Mouse (Mus musculus) heart, postnatal 0 days (tissue): Measurements from ENCODE around the gene Acot7. TPM values are rescaled to one million over a fixed set of nuclear protein-coding genes. Genes with fewer than 3 reads are reported as not detected.
A peak's percentile ranks its signal among the peaks of the same experiment; 100 is the strongest.

Source experiments
- ATAC-seq: fragments of 200-750 bp; cut with Nextera tagmentation; 2 replicates; pipeline ENCODE4 v1.8.0; 2017; ENCODE audit warnings: low read depth, moderate number of reproducible peaks, moderate library complexity; ENCODE audit not compliant: insufficient read depth
- DNase-seq: peaks from one replicate; pipeline ENCODE4 v3.0.0-alpha.2; 2016; ENCODE audit warnings: low spot score
- H3K27ac ChIP-seq: fragments of 300-500 bp; sonication (generic); 2 replicates; pipeline ENCODE4 v1.5.1; 2014; ENCODE audit warnings: low read depth, mild to moderate bottlenecking
- H3K27me3 ChIP-seq: fragments of 300-500 bp; sonication (generic); 2 replicates; pipeline ENCODE4 v1.6.1; 2014; ENCODE audit warnings: low read length, mixed read lengths; ENCODE audit not compliant: control insufficient read depth, insufficient read depth
- H3K36me3 ChIP-seq: fragments of 300-500 bp; sonication (generic); replicated peaks from 2 replicates; pipeline ENCODE4 v1.6.1; 2014; ENCODE audit warnings: low read length, mixed read lengths; ENCODE audit not compliant: control insufficient read depth, insufficient read depth
- H3K4me1 ChIP-seq: fragments of 300-500 bp; sonication (generic); 2 replicates; pipeline ENCODE4 v1.6.1; 2014; ENCODE audit warnings: antibody characterized with exemption; ENCODE audit not compliant: control insufficient read depth, insufficient read depth
- H3K4me2 ChIP-seq: fragments of 300-500 bp; sonication (generic); 2 replicates; pipeline ENCODE4 v1.6.1; 2014; ENCODE audit warnings: low read depth, mild to moderate bottlenecking, low read length, moderate library complexity
- H3K4me3 ChIP-seq: fragments of 300-500 bp; sonication (generic); 2 replicates; pipeline ENCODE4 v1.5.1; 2014; ENCODE audit warnings: low read depth, low read length
- H3K9ac ChIP-seq: fragments of 300-500 bp; sonication (generic); replicated peaks from 2 replicates; pipeline ENCODE4 v1.6.1; 2014; ENCODE audit warnings: low read depth, low read length, mixed read lengths
- H3K9me3 ChIP-seq: fragments of 300-500 bp; sonication (generic); replicated peaks from 2 replicates; pipeline ENCODE4 v1.6.1; 2016; ENCODE audit warnings: low read length; ENCODE audit not compliant: control insufficient read depth
- CTCF ChIP-seq: IDR thresholded peaks from 2 replicates; pipeline ENCODE4 v1.5.1; 2016; ENCODE audit warnings: antibody characterized with exemption, control low read depth, low read depth
- EP300 ChIP-seq: IDR thresholded peaks from 2 replicates; pipeline ENCODE4 v1.6.1; 2016; ENCODE audit warnings: antibody characterized with exemption, low read depth
- WGBS: fragments of 180-500 bp; shearing (Covaris S2); extraction: QIAGEN DNeasy Blood & Tissue Kit; methylation state at CpG from one replicate; pipeline ENCODE4 v1.1.7; 2014; 5-methylcytosine and 5-hydroxymethylcytosine counted together
- polyA plus RNA-seq: library from polyadenylated mRNA; unstranded; fragments of >200 nt; fragmentation: Nextera tagmentation; extraction: Ambion mirVana; gene quantifications from 2 replicates; pipeline ENCODE4 v1.2.1, GENCODE M21; 2015
- total RNA-seq: library from RNA; depleted of rRNA; stranded (reverse); fragments of >200 nt; gene quantifications from 2 replicates; pipeline ENCODE4 v1.2.3, GENCODE M21; 2014; ENCODE audit warnings: low replicate concordance

Gene Acot7
- total and polyA plus RNA-seq, 2 experiments from 2014 or later, result 39.5 to 68.8 TPM

DNA sequence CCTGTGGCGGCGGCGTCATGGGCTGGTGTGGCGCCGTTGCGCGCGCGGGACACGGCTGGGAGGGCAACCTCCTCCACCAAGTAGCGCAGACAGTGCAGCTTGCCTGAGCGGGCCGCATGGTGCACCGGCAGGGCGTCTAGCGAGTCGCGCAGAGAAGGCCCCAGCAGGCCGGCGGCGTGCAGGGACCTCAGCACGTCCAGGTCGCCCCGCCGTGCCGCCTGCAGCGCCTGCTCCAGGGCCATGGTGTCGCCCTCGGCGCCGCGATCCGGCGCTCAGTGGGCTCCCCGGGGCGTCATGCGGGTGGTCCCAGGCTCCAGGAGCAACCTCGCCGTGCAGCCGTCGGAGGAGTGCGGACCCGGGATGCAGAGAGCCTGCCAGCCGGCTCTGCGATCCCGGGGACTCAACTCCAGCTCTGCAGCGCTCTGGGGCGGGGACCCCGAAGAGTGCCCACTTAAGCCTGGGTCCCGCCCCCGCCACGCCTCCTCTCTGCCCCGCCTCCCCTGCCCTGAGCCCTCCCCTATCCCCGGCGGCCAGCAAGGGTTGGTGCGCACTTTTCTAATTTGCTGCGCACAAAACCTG is 25.9 kb upstream of the Acot7 start, which contains the start of gene Espn:
TSS of gene Espn (minus strand) at position 406 of the 579 bp plus-strand sequence.
- DNase-seq, result peak; percentile 26
- Histone ChIP-seq H3K4me3 (peak within 1 kb of the TSS; percentile 43), H3K4me1 (peaks cover 5% of the 10 kb centered on the region; the same call in 1 of the 2 replicates), H3K27ac (no peak within 1 kb of the TSS), H3K9me3 (no peaks in the 10 kb centered on the region), H3K27me3 (peaks cover 49% of the 10 kb centered on the region), H3K4me2 (peak within 1 kb of the TSS; percentile 58), H3K36me3 (no peaks in the 10 kb centered on the region), H3K9ac (no peak within 1 kb of the TSS)
- TF ChIP-seq CTCF (no peak), EP300 (no peak)
- 2% methylated on average over 49 of the region's 57 CpGs for WGBS
- ATAC-seq, result peak; percentile 81

DNA sequence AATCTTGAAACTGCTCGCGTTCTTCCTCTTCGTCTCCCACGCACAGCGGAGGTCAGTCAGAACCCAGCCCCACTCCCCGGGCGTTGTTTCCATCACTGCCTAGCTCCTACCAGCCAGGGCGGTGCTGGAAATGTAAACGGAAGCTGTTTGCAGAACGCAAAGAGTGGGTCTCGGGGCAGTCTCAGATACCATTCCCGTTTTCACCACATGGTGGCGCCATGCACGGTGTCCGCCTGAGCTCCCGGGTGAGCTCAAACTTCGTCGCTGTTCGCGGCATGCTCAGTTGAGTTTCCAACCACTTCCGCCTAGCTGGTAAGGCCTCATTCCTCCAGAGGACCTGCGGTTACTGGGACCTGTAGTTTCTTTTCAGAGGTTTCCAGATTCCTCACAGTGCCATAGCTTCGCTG is 24.2 kb upstream of the Acot7 start:
- H3K36me3 ChIP-seq, result no peaks in the 10 kb centered on the region
- H3K27me3 ChIP-seq, result peaks cover 59% of the 10 kb centered on the region
- TF ChIP-seq CTCF, result peak; percentile 73
- no peak for TF ChIP-seq EP300
- H3K4me1 ChIP-seq, result peaks cover 5% of the 10 kb centered on the region; the same call in 1 of the 2 replicates
- no peak overlapping the region for H3K9ac ChIP-seq
- WGBS, result 2% methylated on average over 23 of the region's 23 CpGs
- peak overlapping the region; percentile 53 for H3K4me2 ChIP-seq
- peak overlapping the region; percentile 32 for H3K4me3 ChIP-seq
- ATAC-seq, result peak; percentile 59
- DNase-seq, result peak; percentile 77
- no peaks in the 10 kb centered on the region for H3K9me3 ChIP-seq
- H3K27ac ChIP-seq, result no peak overlapping the region

DNA sequence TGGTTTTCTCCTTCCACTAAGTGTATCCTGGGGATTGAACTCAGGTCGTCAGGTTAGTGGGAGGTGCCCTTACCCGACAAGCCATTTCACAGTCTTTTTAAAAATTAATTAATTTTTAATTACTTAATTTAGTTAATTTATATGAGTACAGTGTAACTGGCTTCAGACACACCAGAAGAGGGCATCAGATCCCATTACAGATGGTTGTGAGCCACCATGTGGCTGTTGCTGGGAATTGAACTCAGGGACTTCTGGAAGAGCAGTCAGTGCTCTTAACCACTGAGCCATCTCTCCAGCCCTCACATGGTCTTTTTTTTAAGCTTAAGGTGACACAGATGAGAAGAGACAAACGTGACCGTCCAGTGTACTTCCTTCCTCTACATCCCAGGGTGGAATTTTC is 22.9 kb upstream of the Acot7 start:
- no peak overlapping the region for H3K4me3 ChIP-seq
- peaks cover 72% of the 10 kb centered on the region for H3K27me3 ChIP-seq
- H3K9ac ChIP-seq, result no peak overlapping the region
- ATAC-seq (no peak), DNase-seq (no peak)
- 45% methylated on average over 4 of the region's 4 CpGs for WGBS
- TF ChIP-seq EP300 (no peak), CTCF (no peak)
- no peaks in the 10 kb centered on the region for H3K9me3 ChIP-seq
- H3K4me1 ChIP-seq, result peaks cover 5% of the 10 kb centered on the region; the same call in 1 of the 2 replicates
- H3K4me2 ChIP-seq, result no peak overlapping the region
- no peaks in the 10 kb centered on the region for H3K36me3 ChIP-seq
- H3K27ac ChIP-seq, result no peak overlapping the region

DNA sequence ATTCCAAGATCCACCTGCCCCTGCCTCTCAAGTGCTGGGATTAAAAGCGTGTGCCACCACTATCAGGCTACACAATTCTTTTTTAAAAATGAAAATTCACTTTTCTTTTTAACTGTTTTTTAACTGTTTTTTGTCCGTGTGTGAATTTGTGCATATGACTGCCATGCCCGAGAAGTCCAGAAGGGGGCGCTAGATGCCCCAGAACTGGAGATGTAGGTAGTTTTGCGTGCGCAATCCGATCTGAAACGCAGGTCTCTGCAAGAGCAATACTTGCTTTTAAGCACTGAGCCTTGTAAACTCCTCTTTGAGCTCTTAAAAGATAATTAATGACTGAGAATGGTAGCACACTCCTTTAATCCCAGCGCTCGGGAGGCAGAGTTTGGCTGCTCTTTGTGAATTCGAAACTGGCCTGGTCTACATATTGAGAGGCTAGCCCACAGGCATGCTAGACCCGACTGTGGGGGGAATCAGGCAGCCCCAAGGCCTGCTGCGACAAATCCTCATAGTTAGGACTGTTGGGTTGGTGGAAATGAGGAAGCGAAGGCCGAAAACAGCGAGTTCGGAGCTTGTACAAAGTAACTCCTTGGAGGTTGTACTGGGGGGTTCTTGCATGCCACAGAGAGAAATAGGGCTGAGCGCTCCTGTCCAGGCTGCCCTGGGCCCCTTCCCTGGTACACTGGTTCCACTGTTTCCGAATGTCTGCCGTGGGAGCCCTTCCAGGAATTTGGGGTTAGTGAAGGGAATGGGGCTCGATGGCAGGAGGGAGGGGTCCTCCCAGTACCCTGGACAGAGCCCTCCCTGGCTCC is 20.0 kb upstream of the Acot7 start:
- no peak overlapping the region for H3K27ac ChIP-seq
- no peaks in the 10 kb centered on the region for H3K9me3 ChIP-seq
- no peak overlapping the region for H3K9ac ChIP-seq
- peak overlapping the region; percentile 39 for H3K4me3 ChIP-seq
- WGBS, result 18% methylated on average over 21 of the region's 21 CpGs
- peak overlapping the region; percentile 55 for H3K4me2 ChIP-seq
- peaks cover 68% of the 10 kb centered on the region for H3K27me3 ChIP-seq
- H3K4me1 ChIP-seq, result peaks cover 5% of the 10 kb centered on the region; the same call in 1 of the 2 replicates
- DNase-seq (no peak), ATAC-seq (no peak)
- H3K36me3 ChIP-seq, result no peaks in the 10 kb centered on the region
- no peak for TF ChIP-seq EP300
- TF ChIP-seq CTCF, result peak; percentile 54

DNA sequence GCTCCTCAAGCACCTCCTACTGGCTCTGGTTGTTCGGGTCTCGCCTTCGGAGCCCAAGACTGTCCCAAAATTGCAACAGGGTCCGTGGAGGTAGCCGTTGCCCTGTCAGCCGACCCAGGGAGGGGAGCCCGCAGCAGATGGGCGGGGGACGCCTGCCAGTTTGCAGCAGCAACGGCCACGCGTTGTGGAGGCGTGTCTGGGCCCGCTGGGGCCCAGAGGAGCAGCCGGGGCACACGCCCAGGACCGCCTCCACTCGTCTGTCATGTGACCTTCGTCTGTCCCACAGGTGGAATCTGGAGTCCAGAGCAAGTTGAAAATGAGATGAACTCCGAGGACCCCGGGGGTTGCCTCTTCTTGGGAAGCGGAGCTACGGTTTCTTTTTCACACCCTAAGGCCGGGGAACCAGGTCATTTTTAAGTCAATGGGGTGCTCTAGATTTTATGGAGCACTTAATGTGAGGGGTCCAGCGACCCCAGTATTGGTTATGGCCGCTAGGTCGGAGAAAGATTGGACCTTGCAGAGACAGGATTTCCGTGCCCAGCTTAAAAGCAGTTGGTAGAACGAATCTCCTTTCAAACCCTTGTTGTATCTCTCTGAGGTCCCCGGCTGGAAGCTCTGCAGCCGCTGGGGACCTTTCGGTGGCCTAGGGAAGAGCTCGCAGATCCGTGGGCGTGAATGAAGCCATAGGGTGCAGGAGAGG is 19.2 kb upstream of the Acot7 start, which contains the start of gene Hes2:
TSS of gene Hes2 (plus strand) at position 283 of the 700 bp plus-strand sequence.
- Histone ChIP-seq H3K36me3 (no peaks in the 10 kb centered on the region), H3K27me3 (peaks cover 61% of the 10 kb centered on the region), H3K9ac (no peak within 1 kb of the TSS), H3K9me3 (no peaks in the 10 kb centered on the region), H3K27ac (no peak within 1 kb of the TSS), H3K4me2 (peak within 1 kb of the TSS; percentile 55), H3K4me3 (peak within 1 kb of the TSS; percentile 39), H3K4me1 (no peaks in the 10 kb centered on the region)
- ATAC-seq, result no peak
- 5% methylated on average over 34 of the region's 35 CpGs for WGBS
- no peak for DNase-seq
- TF ChIP-seq EP300 (no peak), CTCF (no peak)
